Mouse (Mus musculus): ENCODE measurements around the gene Zfp658.

- TF ChIP-seq EP300 (IDR thresholded peaks at IDR 0.05; ENCODE audit: insufficient read depth, low read depth, low read length), result no peak
- no peak for TF ChIP-seq CTCF (IDR thresholded peaks at IDR 0.05; ENCODE audit: low read depth, low read length)
- TF ChIP-seq POLR2A (IDR thresholded peaks at IDR 0.05; ENCODE audit: insufficient read depth, low read length), result no peak
Measured at GRCm38 (mm10) chr7:43554550-43554949, 7.5 kb upstream of the Zfp658 start.
